ENCODE assay signal across 16 mouse cellular contexts in genomic region chr3:66087608-66088007, GRCm38 (mm10).
"Had no signal": no experiment of that assay in that cellular context is flagged by ENCODE, and none has a peak within 500 bp of the region (broad histone marks: within the 10 kb centered on the region; RNA-seq: fewer than 3 reads in every experiment).

No protein-coding gene starts in this region.

- H3K9ac ChIP-seq: liver, embryonic 12.5 days; lung, embryonic 14.5 days; neural tube, embryonic 15.5 days had no signal

- H3K4me2 ChIP-seq: liver, embryonic 12.5 days; lung, embryonic 14.5 days; neural tube, embryonic 15.5 days had no signal

- H3K4me3 ChIP-seq: left cerebral cortex, adult 2 months; limb, embryonic 10.5 days; liver, embryonic 12.5 days; midbrain, embryonic 10.5 days; myocyte; neural tube, embryonic 15.5 days had no signal

- DNase-seq: kidney, adult 8-10 months; kidney, postnatal 10 days; lung, embryonic 14.5 days; lung, postnatal 10 days; lung, postnatal 4 days; midbrain, embryonic 14.5 days; thymus, adult 18-20 months; thymus, postnatal 14 days had no signal

- ATAC-seq: intestine, postnatal 0 days; liver, embryonic 12.5 days had no signal

- H3K27ac ChIP-seq: left cerebral cortex, adult 2 months; limb, embryonic 10.5 days; liver, embryonic 12.5 days; midbrain, embryonic 10.5 days; neural tube, embryonic 15.5 days; stomach, postnatal 0 days had no signal

- H3K9me3 ChIP-seq: limb, embryonic 10.5 days; liver, embryonic 12.5 days; midbrain, embryonic 10.5 days; neural tube, embryonic 15.5 days had no signal

- H3K27me3 ChIP-seq: liver, embryonic 12.5 days; neural tube, embryonic 15.5 days had no signal

- H3K36me3 ChIP-seq: limb, embryonic 10.5 days; liver, embryonic 12.5 days; midbrain, embryonic 10.5 days; neural tube, embryonic 15.5 days had no signal

- H3K4me1 ChIP-seq: liver, embryonic 12.5 days; midbrain, embryonic 10.5 days had no signal
